Mouse (Mus musculus) CD4-positive naive resting alpha-beta T cell, adult 57 days (primary cell): ENCODE results near the gene Rsad2. TPM values are rescaled to one million over a fixed set of nuclear protein-coding genes. Genes with fewer than 3 reads are reported as not detected.

Experiments
- total RNA-seq: library from RNA; stranded (reverse); gene quantifications from one replicate; pipeline ENCODE4 v1.2.4, GENCODE M21; 2023

Gene Rsad2
- 1.9 TPM for total RNA-seq

GRCm38 (mm10) chr12:26456028-26456698 is at the start of gene Rsad2:
Rsad2 (minus strand) TSS chr12:26456452.

GRCm38 (mm10) chr12:26469098-26470041 is 13.1 kb upstream of the Rsad2 start, which contains the start of gene Cmpk2:
Cmpk2 (plus strand) TSS chr12:26469204.

GRCm38 (mm10) chr12:26415104-26415771 is 41.0 kb downstream of the Rsad2 start, which contains the start of gene Rnf144a:
Rnf144a (minus strand) TSS chr12:26415254.

Other genes starting within 250 kb of the Rsad2 start
- gene Rnf144a, start 41.2 kb downstream of the Rsad2 start, total RNA-seq = 42.3 TPM
- 5.4 TPM for gene Cmpk2, start 12.8 kb upstream of the Rsad2 start, total RNA-seq